Mouse (Mus musculus): ENCODE data around the gene Olfr1124.
"Not testable (repeated sequence)": the region's sequence is repeated elsewhere in the genome, so short reads cannot be mapped to it uniquely, and the experiment has no call there.

Olfr1124 gene

GRCm38 (mm10) chr2:87429975-87430374 lies at the start of gene Olfr1124:
Gene Olfr1124, plus strand, starts transcription at chr2:87430275.
- no peak for DNase-seq (ENCODE audit: low spot score)

- DNase-seq (ENCODE audit: low spot score): no peak
Measured at GRCm38 (mm10) chr2:87383935-87384334, 46.1 kb upstream of the Olfr1124 start.

GRCm38 (mm10) chr2:87385549-87385948 lies 44.5 kb upstream of the Olfr1124 start, which contains the start of gene Olfr1122:
Gene Olfr1122, plus strand, starts transcription at chr2:87385849.
- DNase-seq (ENCODE audit: low spot score): no peak

DNA sequence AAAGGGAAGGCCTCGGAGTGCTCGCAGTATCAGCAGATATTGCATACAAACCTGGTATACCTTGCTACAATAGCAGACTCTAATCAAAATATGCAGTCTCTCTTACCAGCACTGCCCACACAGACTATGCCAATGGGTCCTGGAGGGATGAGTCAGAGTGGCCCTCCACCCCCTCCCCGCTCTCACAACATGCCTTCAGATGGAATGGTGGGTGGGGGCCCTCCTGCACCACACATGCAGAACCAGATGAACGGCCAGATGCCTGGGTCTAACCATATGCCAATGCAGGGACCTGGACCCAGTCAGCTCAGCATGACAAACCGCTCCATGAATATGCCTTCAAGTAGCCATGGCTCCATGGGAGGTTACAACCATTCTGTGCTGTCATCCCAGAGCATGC lies 36.5 kb upstream of the Olfr1124 start:
- not testable (repeated sequence) for DNase-seq (ENCODE audit: low spot score)

GRCm38 (mm10) chr2:87394686-87395085 lies 35.4 kb upstream of the Olfr1124 start:
- DNase-seq (ENCODE audit: low spot score): not testable (repeated sequence)

DNA sequence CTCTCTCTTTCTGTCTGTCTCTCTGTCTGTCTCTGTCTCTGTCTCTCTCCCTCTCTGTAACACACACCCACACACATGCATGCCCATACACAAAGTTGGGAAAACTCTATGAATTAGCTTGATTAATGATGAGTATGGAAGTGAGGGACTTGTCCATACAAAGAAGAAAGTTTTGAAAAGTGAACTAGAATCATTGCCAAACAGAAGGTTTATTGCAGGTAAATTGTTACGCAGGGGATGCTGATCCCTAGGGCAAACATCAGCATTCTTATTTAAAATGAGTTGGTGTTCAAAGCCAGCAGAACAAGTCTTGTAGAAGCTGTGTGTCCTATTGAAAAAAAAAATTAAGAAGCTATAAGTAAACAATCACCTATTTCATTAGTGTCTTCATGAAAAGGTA lies 13.7 kb upstream of the Olfr1124 start, which contains the start of gene Olfr1123:
Olfr1123 (plus strand) TSS at position 301 of the 400 bp plus-strand sequence.
- DNase-seq (ENCODE audit: low spot score): no peak

- no peak for DNase-seq (ENCODE audit: low spot score)
Measured at GRCm38 (mm10) chr2:87437731-87438130, 7.7 kb downstream of the Olfr1124 start.

GRCm38 (mm10) chr2:87453662-87454061 lies 23.6 kb downstream of the Olfr1124 start, which contains the start of gene Olfr1126:
Gene Olfr1126, plus strand, starts transcription at chr2:87453962.
- DNase-seq (ENCODE audit: low spot score): no peak

DNA sequence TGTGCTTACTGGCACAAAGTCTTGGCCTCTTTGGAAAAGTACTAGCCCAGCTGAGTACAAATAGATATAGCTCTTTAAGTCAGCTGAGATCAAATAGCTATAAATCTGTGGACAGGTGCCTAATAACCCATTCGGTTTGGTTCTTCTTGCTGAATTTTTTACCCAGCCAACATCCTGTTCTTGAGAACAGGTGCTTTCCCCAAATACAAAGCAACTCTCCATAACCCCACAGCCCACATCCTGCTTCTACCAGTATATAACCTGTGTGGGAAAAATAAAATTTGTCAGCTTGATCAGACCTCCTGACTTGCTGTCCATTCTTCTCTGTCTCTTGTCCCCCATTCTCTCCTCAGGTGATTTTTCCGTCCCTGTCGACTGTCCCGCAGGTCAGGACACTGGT lies 31.7 kb downstream of the Olfr1124 start:
- DNase-seq (ENCODE audit: low spot score): no peak

DNA sequence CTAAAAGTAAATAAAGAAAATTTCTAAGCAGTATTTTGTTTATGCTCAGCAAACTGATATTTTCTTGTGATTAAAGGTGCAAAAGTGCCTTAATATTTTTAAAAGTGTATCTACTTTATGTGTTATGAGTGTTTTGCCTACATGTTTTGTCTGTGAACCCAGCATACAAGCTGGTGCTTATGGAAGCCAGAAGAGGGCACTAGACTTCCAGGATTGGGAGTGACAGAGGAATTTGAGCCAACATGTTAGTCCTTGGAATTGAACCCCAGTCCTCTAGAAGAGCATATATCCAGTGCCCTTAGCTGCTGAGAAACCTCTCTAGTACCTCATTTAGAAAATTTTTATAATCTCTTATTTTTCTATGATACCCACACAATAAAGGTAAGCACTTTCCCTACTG lies 50.1 kb downstream of the Olfr1124 start:
- DNase-seq (ENCODE audit: low spot score): no peak

- DNase-seq (ENCODE audit: low spot score): no peak
Measured at GRCm38 (mm10) chr2:87481158-87481557, 51.1 kb downstream of the Olfr1124 start.

GRCm38 (mm10) chr2:87482276-87482675 lies 52.2 kb downstream of the Olfr1124 start:
- DNase-seq (ENCODE audit: low spot score): no peak
